Mouse (Mus musculus) testis, adult 2 months (tissue): ENCODE measurements around the gene Gm2012. TPM values are rescaled to one million over a fixed set of nuclear protein-coding genes. Genes with fewer than 3 reads are reported as not detected.
"Not testable (repeated sequence)": the region's sequence is repeated elsewhere in the genome, so short reads cannot be mapped to it uniquely, and the experiment has no call there.

ENCODE experiments used
- H3K27ac ChIP-seq: fragments of 200-500 bp; 2 replicates; pipeline ENCODE4 v1.5.1; 2012; ENCODE audit warnings: low read depth, low read length; ENCODE audit not compliant: control insufficient read depth, insufficient read depth
- H3K27me3 ChIP-seq: fragments of 200-500 bp; 2 replicates; pipeline ENCODE4 v1.6.1; 2012; ENCODE audit warnings: mild to moderate bottlenecking, low read length, moderate library complexity; ENCODE audit not compliant: control insufficient read depth, insufficient read depth
- H3K36me3 ChIP-seq: fragments of 200-500 bp; 2 replicates; pipeline ENCODE4 v1.6.1; 2012; ENCODE audit warnings: mild to moderate bottlenecking, low read length; ENCODE audit not compliant: control insufficient read depth, insufficient read depth
- H3K4me1 ChIP-seq: fragments of 200-500 bp; 2 replicates; pipeline ENCODE4 v1.6.1; 2012; ENCODE audit warnings: low read length; ENCODE audit not compliant: control insufficient read depth, insufficient read depth
- H3K4me3 ChIP-seq: fragments of 200-500 bp; 2 replicates; pipeline ENCODE4 v1.5.1; 2012; ENCODE audit warnings: low read depth, mild to moderate bottlenecking, low read length, moderate library complexity, mixed read lengths; ENCODE audit not compliant: control insufficient read depth
- polyA plus RNA-seq: library from polyadenylated mRNA; depleted of rRNA; stranded (reverse); fragments of >200 nt; gene quantifications from 2 replicates; pipeline ENCODE4 v1.2.3, GENCODE M21; 2012; rRNA removed

The Gm2012 gene
- polyA plus RNA-seq, result 1.6 and 4.6 TPM in 2 replicates

DNA sequence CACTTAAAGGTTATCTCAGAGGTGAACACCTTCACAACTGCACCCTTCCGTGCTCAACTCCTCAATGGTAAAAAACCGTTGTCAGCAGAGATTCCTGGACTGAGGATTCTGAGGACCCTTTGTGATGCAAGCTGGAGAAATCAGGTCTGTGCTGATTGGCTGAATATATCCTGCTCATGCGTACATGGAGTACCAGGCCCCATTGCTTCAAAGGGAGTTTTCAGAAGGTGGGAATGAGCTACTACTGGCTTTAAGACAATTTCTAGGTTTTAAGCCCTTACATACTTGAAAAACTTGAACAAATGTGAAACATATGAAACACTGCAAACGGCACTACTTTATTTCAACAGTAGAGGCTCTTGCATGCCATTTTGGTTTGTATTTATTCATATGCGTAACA is at the start of gene Gm2012:
Gm2012 (minus strand) TSS at position 101 of the 400 bp plus-strand sequence.
- not testable (repeated sequence) for H3K36me3 ChIP-seq, H3K27ac ChIP-seq, H3K4me3 ChIP-seq, H3K27me3 ChIP-seq, H3K4me1 ChIP-seq

DNA sequence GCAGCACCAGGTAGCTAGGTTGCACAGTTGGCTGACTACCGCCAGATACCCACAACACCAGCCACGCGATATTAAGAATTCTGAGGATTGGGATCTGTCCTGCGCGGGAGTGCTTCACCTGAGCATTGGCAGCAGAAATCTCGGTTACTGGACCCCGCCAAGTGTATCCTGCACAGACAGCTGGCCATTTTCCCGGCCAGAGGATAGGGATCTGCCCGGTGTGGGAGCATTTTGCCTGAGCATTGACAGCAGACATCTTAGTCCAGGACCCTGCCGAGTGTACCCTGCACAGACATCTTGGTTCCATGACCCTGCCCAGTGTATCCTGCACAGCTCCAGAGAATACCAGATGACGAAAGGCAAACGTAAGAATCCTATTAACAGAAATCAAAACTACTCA is 72.0 kb downstream of the Gm2012 start:
- not testable (repeated sequence) for H3K27me3 ChIP-seq, H3K36me3 ChIP-seq, H3K4me1 ChIP-seq, H3K4me3 ChIP-seq, H3K27ac ChIP-seq

Other genes with a start within 250 kb of the Gm2012 start
- gene Gm5168, start 180.3 kb downstream of the Gm2012 start, polyA plus RNA-seq, result 0.28 and 0.41 TPM in 2 replicates
- gene Gm2030, start 78.7 kb upstream of the Gm2012 start, polyA plus RNA-seq, result 0.14 and 0.17 TPM in 2 replicates